Mouse (Mus musculus): ENCODE measurements around the gene Grb2. TPM values are rescaled to one million over a fixed set of nuclear protein-coding genes. Genes with fewer than 3 reads are reported as not detected.

Grb2 gene
- total RNA-seq, 2 experiments from 2014 or later, result 160 to 186 TPM

- peak; percentile 51 to 59 for DNase-seq (ENCODE audit: low spot score in 2 of 2)
Measured at GRCm38 (mm10) chr11:115608421-115609399, 99.7 kb downstream of the Grb2 start.

- DNase-seq (ENCODE audit: low spot score in 2 of 2), result no peak
Measured at GRCm38 (mm10) chr11:115606733-115607132, 101.7 kb downstream of the Grb2 start.

- no peak for DNase-seq (ENCODE audit: low spot score in 2 of 2)
Measured at GRCm38 (mm10) chr11:115604304-115604696, 104.1 kb downstream of the Grb2 start.

- peak; percentile 89 to 93 for DNase-seq (ENCODE audit: low spot score in 2 of 2)
Measured at GRCm38 (mm10) chr11:115603476-115604303, 104.7 kb downstream of the Grb2 start, which contains the start of the genes Mrps7 and Gga3. Gene Mrps7, plus strand, starts transcription at chr11:115603925. Gene Gga3, minus strand, starts transcription at chr11:115604051.

- no peak for DNase-seq (ENCODE audit: low spot score in 2 of 2)
Measured at GRCm38 (mm10) chr11:115603128-115603475, 105.3 kb downstream of the Grb2 start.

GRCm38 (mm10) chr11:115601174-115601573 lies 107.2 kb downstream of the Grb2 start:
- no peak for DNase-seq (ENCODE audit: low spot score in 2 of 2)

GRCm38 (mm10) chr11:115600743-115601142 lies 107.7 kb downstream of the Grb2 start:
- no peak for DNase-seq (ENCODE audit: low spot score in 2 of 2)

GRCm38 (mm10) chr11:115599722-115600121 lies 108.7 kb downstream of the Grb2 start:
- no peak for DNase-seq (ENCODE audit: low spot score in 2 of 2)

GRCm38 (mm10) chr11:115598309-115598708 lies 110.1 kb downstream of the Grb2 start:
- DNase-seq (ENCODE audit: low spot score in 2 of 2), result no peak

GRCm38 (mm10) chr11:115595209-115595608 lies 113.2 kb downstream of the Grb2 start:
- no peak for DNase-seq (ENCODE audit: low spot score in 2 of 2)

Other genes starting within 250 kb of the Grb2 start
- not detected for gene Slc16a5, start 246.1 kb downstream of the Grb2 start, total RNA-seq (2021)
- gene Armc7, start 232.9 kb downstream of the Grb2 start, total RNA-seq (2021), result 10 to 100 TPM; 10.3 to 11.1 TPM
- 10 to 100 TPM; 79.9 to 81.3 TPM for gene Nt5c, start 216.7 kb downstream of the Grb2 start, total RNA-seq (2021)
- 100 to 1,000 TPM; 315 to 332 TPM for gene Jpt1, start 194.2 kb downstream of the Grb2 start, total RNA-seq (2021)
- 100 to 1,000 TPM; 407 to 415 TPM for gene Sumo2, start 172.3 kb downstream of the Grb2 start, total RNA-seq (2021)
- 10 to 100 TPM; 48.9 to 56.3 TPM for gene Nup85, start 144.2 kb downstream of the Grb2 start, total RNA-seq (2021)
- gene Mrps7, start 104.7 kb downstream of the Grb2 start, total RNA-seq (2021), result 10 to 100 TPM; 50.2 to 54.2 TPM
- gene Gga3, start 104.5 kb downstream of the Grb2 start, total RNA-seq (2021), result 10 to 100 TPM; 48.1 to 49.1 TPM
- 10 to 100 TPM; 19.4 to 19.7 TPM for gene Mif4gd, start 95.6 kb downstream of the Grb2 start, total RNA-seq (2021)
- 10 to 100 TPM; 52.2 to 59.5 TPM for gene Slc25a19, start 80.3 kb downstream of the Grb2 start, total RNA-seq (2021)
- gene Tmem94, start 56.8 kb upstream of the Grb2 start, total RNA-seq (2021), result 10 to 100 TPM; 33.4 to 38.2 TPM
- 10 to 100 TPM; 20.5 to 21.6 TPM for gene Caskin2, start 105.0 kb upstream of the Grb2 start, total RNA-seq (2021)
- 10 to 100 TPM; 16.1 to 22.3 TPM for gene Tsen54, start 106.1 kb upstream of the Grb2 start, total RNA-seq (2021)
- 1 to 10 TPM in 1 of 2 experiments, under 1 TPM in 1; 0.73 to 1.0 TPM for gene Llgl2, start 115.5 kb upstream of the Grb2 start, total RNA-seq (2021)
- under 1 TPM; 0.04 to 0.21 TPM for gene Myo15b, start 149.8 kb upstream of the Grb2 start, total RNA-seq (2021)
- gene Smim5, start 191.4 kb upstream of the Grb2 start, total RNA-seq (2021), result under 1 TPM; 0.85 to 0.98 TPM
- not detected for gene Smim6, start 203.4 kb upstream of the Grb2 start, total RNA-seq (2021)
- 10 to 100 TPM; 52.6 to 53.4 TPM for gene Sap30bp, start 224.7 kb upstream of the Grb2 start, total RNA-seq (2021)
- gene Recql5, start 224.9 kb upstream of the Grb2 start, total RNA-seq (2021), result 10 to 100 TPM; 21.6 to 25.5 TPM

Measured in layer of hippocampus, postnatal 10 days (tissue).